Mouse (Mus musculus) limb, embryonic 15.5 days (tissue): Measurements from ENCODE around the gene Tctn1. TPM values are rescaled to one million over a fixed set of nuclear protein-coding genes. Genes with fewer than 3 reads are reported as not detected.

Experiments used
- ATAC-seq: fragments of 200-750 bp; cut with Nextera tagmentation; 2 replicates; pipeline ENCODE4 v1.8.0; 2017; ENCODE audit warnings: low read depth, moderate TSS enrichment; ENCODE audit not compliant: insufficient number of reproducible peaks, low FRiP score, low TSS enrichment
- H3K27ac ChIP-seq: fragments of 300-500 bp; sonication (generic); 2 replicates; pipeline ENCODE4 v1.5.1; 2015; ENCODE audit warnings: moderate library complexity, mild to moderate bottlenecking, inconsistent platforms
- H3K27me3 ChIP-seq: fragments of 300-500 bp; sonication (generic); 2 replicates; pipeline ENCODE4 v1.6.1; 2015; ENCODE audit warnings: inconsistent platforms
- H3K36me3 ChIP-seq: fragments of 300-500 bp; sonication (generic); 2 replicates; pipeline ENCODE4 v1.6.1; 2015; ENCODE audit warnings: inconsistent platforms
- H3K4me1 ChIP-seq: fragments of 300-500 bp; sonication (generic); 2 replicates; pipeline ENCODE4 v1.6.1; 2015; ENCODE audit warnings: inconsistent platforms
- H3K4me2 ChIP-seq: fragments of 300-500 bp; sonication (generic); 2 replicates; pipeline ENCODE4 v1.6.1; 2015; ENCODE audit warnings: mild to moderate bottlenecking, inconsistent platforms
- H3K4me3 ChIP-seq: fragments of 300-500 bp; sonication (generic); 2 replicates; pipeline ENCODE4 v1.5.1; 2015; ENCODE audit warnings: mild to moderate bottlenecking, inconsistent platforms
- H3K9ac ChIP-seq: fragments of 300-500 bp; sonication (generic); 2 replicates; pipeline ENCODE4 v1.6.1; 2015; ENCODE audit warnings: inconsistent platforms
- H3K9me3 ChIP-seq: fragments of 300-500 bp; sonication (generic); 2 replicates; pipeline ENCODE4 v1.6.1; 2016; ENCODE audit warnings: inconsistent platforms
- WGBS: fragments of 180-500 bp; shearing (Covaris S2); methylation state at CpG from one replicate; pipeline ENCODE4 v1.1.7; 2015; 5-methylcytosine and 5-hydroxymethylcytosine counted together
- polyA plus RNA-seq: library from polyadenylated mRNA; unstranded; fragments of >200 nt; fragmentation: Nextera tagmentation; extraction: Ambion mirVana; gene quantifications from 2 replicates; pipeline ENCODE4 v1.2.1, GENCODE M21; 2015

The Tctn1 gene
- polyA plus RNA-seq, 1 experiment from 2014 or later = 5.7 TPM

GRCm38 (mm10) chr5:122265942-122266341, 1.7 kb upstream of the Tctn1 start:
- H3K36me3 ChIP-seq = no peaks in the 10 kb centered on the region
- H3K4me1 ChIP-seq = peaks cover 13% of the 10 kb centered on the region
- no peak overlapping the region for H3K9ac ChIP-seq
- no peaks in the 10 kb centered on the region for H3K9me3 ChIP-seq
- WGBS = 92% methylated on average over 2 of the region's 2 CpGs
- no peaks in the 10 kb centered on the region for H3K27me3 ChIP-seq
- no peak overlapping the region for H3K4me3 ChIP-seq
- no peak overlapping the region for H3K4me2 ChIP-seq
- no peak for ATAC-seq
- no peak overlapping the region for H3K27ac ChIP-seq

GRCm38 (mm10) chr5:122265187-122265586, 927 bp upstream of the Tctn1 start:
- H3K4me2 ChIP-seq = no peak overlapping the region

GRCm38 (mm10) chr5:122262104-122262503, 2.2 kb downstream of the Tctn1 start:
- Histone ChIP-seq H3K27me3 (no peaks in the 10 kb centered on the region), H3K36me3 (peaks cover 32% of the 10 kb centered on the region), H3K4me2 (no peak overlapping the region), H3K9ac (no peak overlapping the region), H3K4me3 (no peak overlapping the region), H3K4me1 (peaks cover 13% of the 10 kb centered on the region), H3K27ac (no peak overlapping the region), H3K9me3 (no peaks in the 10 kb centered on the region)
- WGBS = 66% methylated on average over 7 of the region's 7 CpGs
- no peak for ATAC-seq

More at GRCm38 (mm10) chr5:122265187-122265586, 927 bp upstream of the Tctn1 start:
- Histone ChIP-seq H3K4me1 (peaks cover 13% of the 10 kb centered on the region), H3K4me3 (no peak overlapping the region), H3K27ac (no peak overlapping the region), H3K9me3 (no peaks in the 10 kb centered on the region), H3K9ac (no peak overlapping the region), H3K27me3 (no peaks in the 10 kb centered on the region), H3K36me3 (0 out of 2 replicates have a peak, but pooled peaks cover 7% of the 10 kb centered on the region)
- ATAC-seq = no peak
- whole genome bisulfite sequencing = 69% methylated on average over 3 of the region's 3 CpGs

GRCm38 (mm10) chr5:122258027-122258741, 6.1 kb downstream of the Tctn1 start:
- no peak overlapping the region for H3K27ac ChIP-seq
- H3K36me3 ChIP-seq = peaks cover 67% of the 10 kb centered on the region
- no peak overlapping the region for H3K4me2 ChIP-seq
- no peak for ATAC-seq
- peaks cover 3% of the 10 kb centered on the region for H3K4me1 ChIP-seq
- H3K27me3 ChIP-seq = no peaks in the 10 kb centered on the region
- WGBS = 71% methylated on average over 6 of the region's 6 CpGs
- H3K9me3 ChIP-seq = no peaks in the 10 kb centered on the region
- no peak overlapping the region for H3K4me3 ChIP-seq
- no peak overlapping the region for H3K9ac ChIP-seq

GRCm38 (mm10) chr5:122251895-122252606, 12.2 kb downstream of the Tctn1 start:
- H3K36me3 ChIP-seq = peaks cover 80% of the 10 kb centered on the region
- no peak for ATAC-seq
- H3K9ac ChIP-seq = no peak overlapping the region
- no peak overlapping the region for H3K4me3 ChIP-seq
- no peaks in the 10 kb centered on the region for H3K4me1 ChIP-seq
- H3K9me3 ChIP-seq = no peaks in the 10 kb centered on the region
- no peaks in the 10 kb centered on the region for H3K27me3 ChIP-seq
- no peak overlapping the region for H3K27ac ChIP-seq
- 73% methylated on average over 17 of the region's 17 CpGs for WGBS
- H3K4me2 ChIP-seq = no peak overlapping the region

GRCm38 (mm10) chr5:122249281-122249680, 15.0 kb downstream of the Tctn1 start:
- Histone ChIP-seq H3K4me3 (no peak overlapping the region), H3K4me2 (no peak overlapping the region), H3K27ac (no peak overlapping the region), H3K9ac (no peak overlapping the region), H3K9me3 (no peaks in the 10 kb centered on the region), H3K4me1 (0 out of 2 replicates have a peak, but pooled peaks cover 3% of the 10 kb centered on the region), H3K36me3 (peaks cover 62% of the 10 kb centered on the region), H3K27me3 (no peaks in the 10 kb centered on the region)
- WGBS = 85% methylated on average over 4 of the region's 4 CpGs
- ATAC-seq = no peak

- Histone ChIP-seq H3K4me1 (0 out of 2 replicates have a peak, but pooled peaks cover 8% of the 10 kb centered on the region), H3K9ac (no peak overlapping the region)
- WGBS = 93% methylated on average over 7 of the region's 7 CpGs
Observed at GRCm38 (mm10) chr5:122247934-122248333, 16.3 kb downstream of the Tctn1 start.

GRCm38 (mm10) chr5:122247529-122247928, 16.7 kb downstream of the Tctn1 start:
- H3K27ac ChIP-seq = no peak overlapping the region
- no peaks in the 10 kb centered on the region for H3K27me3 ChIP-seq
- no peak overlapping the region for H3K9ac ChIP-seq
- no peak for ATAC-seq
- H3K4me3 ChIP-seq = no peak overlapping the region
- whole genome bisulfite sequencing = 81% methylated on average over 11 of the region's 11 CpGs
- 0 out of 2 replicates have a peak, but pooled peaks cover 8% of the 10 kb centered on the region for H3K4me1 ChIP-seq
- no peak overlapping the region for H3K4me2 ChIP-seq
- no peaks in the 10 kb centered on the region for H3K9me3 ChIP-seq
- peaks cover 60% of the 10 kb centered on the region for H3K36me3 ChIP-seq

More at GRCm38 (mm10) chr5:122247934-122248333, 16.3 kb downstream of the Tctn1 start:
- Histone ChIP-seq H3K27me3 (no peaks in the 10 kb centered on the region), H3K27ac (no peak overlapping the region), H3K4me3 (no peak overlapping the region), H3K9me3 (no peaks in the 10 kb centered on the region), H3K4me2 (no peak overlapping the region), H3K36me3 (peaks cover 57% of the 10 kb centered on the region)
- ATAC-seq = no peak

- WGBS = 82% methylated on average over 10 of the region's 10 CpGs
- no peak for ATAC-seq
Observed at GRCm38 (mm10) chr5:122246547-122247167, 17.6 kb downstream of the Tctn1 start.

GRCm38 (mm10) chr5:122245186-122245585, 19.1 kb downstream of the Tctn1 start:
- H3K4me2 ChIP-seq = no peak overlapping the region
- WGBS = 44% methylated on average over 3 of the region's 3 CpGs
- H3K9ac ChIP-seq = no peak overlapping the region
- ATAC-seq = no peak
- H3K27ac ChIP-seq = no peak overlapping the region
- H3K27me3 ChIP-seq = no peaks in the 10 kb centered on the region
- 0 out of 2 replicates have a peak, but pooled peaks cover 8% of the 10 kb centered on the region for H3K4me1 ChIP-seq
- peaks cover 63% of the 10 kb centered on the region for H3K36me3 ChIP-seq
- no peak overlapping the region for H3K4me3 ChIP-seq
- H3K9me3 ChIP-seq = no peaks in the 10 kb centered on the region

More at GRCm38 (mm10) chr5:122246547-122247167, 17.6 kb downstream of the Tctn1 start:
- Histone ChIP-seq H3K27ac (no peak overlapping the region), H3K27me3 (no peaks in the 10 kb centered on the region), H3K9ac (no peak overlapping the region), H3K9me3 (no peaks in the 10 kb centered on the region), H3K4me1 (0 out of 2 replicates have a peak, but pooled peaks cover 8% of the 10 kb centered on the region), H3K4me3 (no peak overlapping the region), H3K36me3 (peaks cover 63% of the 10 kb centered on the region), H3K4me2 (no peak overlapping the region)

- Histone ChIP-seq H3K27ac (no peak overlapping the region), H3K9ac (no peak overlapping the region), H3K27me3 (no peaks in the 10 kb centered on the region), H3K4me1 (peaks cover 11% of the 10 kb centered on the region), H3K4me2 (no peak overlapping the region), H3K36me3 (peaks cover 61% of the 10 kb centered on the region), H3K9me3 (no peaks in the 10 kb centered on the region), H3K4me3 (no peak overlapping the region)
- WGBS = 79% methylated on average over 17 of the region's 17 CpGs
- no peak for ATAC-seq
Observed at GRCm38 (mm10) chr5:122243781-122244523, 20.3 kb downstream of the Tctn1 start.
